Mouse (Mus musculus): ENCODE results near the gene Ralgapa1. TPM values are rescaled to one million over a fixed set of nuclear protein-coding genes. Genes with fewer than 3 reads are reported as not detected.

The Ralgapa1 gene
- 23.9 and 25.0 TPM in 2 replicates for polyA plus RNA-seq (2015; fragmentation: Nextera tagmentation; extraction: Ambion mirVana)

DNA sequence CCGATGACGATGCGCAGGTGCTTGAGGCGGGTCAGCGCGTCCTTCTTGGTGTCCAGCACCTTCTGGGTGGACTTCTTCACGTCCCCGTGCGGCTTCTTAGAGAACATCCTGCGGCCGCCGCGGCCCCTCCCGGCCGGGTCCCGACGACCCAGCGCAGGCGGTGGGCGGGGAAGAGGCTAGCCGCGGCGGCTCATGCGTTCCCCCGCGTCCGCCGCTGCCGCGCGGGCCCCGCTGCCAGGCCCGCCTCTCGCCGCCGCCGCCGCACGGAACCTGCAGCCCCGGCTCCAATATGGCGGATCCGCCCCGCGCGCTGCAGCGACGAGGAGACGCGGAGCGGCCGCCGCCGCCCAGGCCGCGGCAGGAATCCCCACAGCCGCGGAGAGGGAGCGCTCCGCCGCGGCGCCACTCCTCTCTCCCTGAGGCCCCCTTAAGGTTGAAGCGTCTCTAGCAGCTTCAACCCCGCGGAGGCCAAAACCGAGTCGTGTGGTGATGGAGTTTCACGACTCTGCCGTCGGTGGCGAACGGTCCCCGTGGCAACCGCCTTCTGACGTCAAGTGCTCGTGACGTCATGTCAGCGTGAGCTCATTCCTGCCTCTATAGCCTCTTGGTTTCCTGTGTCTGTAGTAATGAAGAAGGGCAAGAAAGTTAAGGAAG, at the start of gene Ralgapa1:
Ralgapa1 (minus strand) TSS at position 507 of the 654 bp plus-strand sequence.
- peak within 1 kb of the TSS; percentile 98 for H3K4me3 ChIP-seq

DNA sequence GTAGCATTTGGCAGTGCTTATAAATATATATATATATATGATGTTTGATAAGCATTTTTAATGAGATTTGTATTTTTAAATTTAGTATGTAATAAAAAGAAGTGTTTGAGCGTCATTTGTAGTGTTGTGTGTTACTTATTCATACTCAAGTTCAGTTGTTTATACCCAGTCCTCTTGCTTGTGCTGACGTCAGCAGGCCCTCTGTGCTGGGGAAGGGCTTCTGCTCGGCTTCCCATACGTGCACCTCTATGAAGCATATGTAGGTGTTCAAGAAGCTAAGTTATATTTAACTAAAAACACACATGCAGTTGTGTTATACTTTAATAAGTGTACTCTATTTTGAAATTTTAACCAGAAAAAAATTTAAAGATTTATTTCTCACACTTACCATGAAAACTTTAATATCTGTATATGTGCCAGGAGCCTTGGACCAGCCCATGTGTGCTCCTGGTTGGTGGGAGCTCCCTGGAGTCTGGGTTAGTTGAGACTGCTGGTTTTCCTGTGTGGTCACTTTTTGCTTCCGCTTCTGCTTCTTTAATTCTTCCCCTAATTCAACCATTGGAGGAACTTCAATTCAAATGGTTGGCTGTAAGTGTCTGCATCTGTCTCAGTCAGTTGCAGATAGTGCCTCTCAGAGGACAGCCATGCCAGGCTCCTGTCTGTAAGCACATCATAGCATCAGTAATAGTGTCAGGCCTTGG, 48.8 kb upstream of the Ralgapa1 start:
- Histone ChIP-seq H3K9me3 (0 out of 2 replicates have a peak, but pooled peaks cover 6% of the 10 kb centered on the region), H3K27ac (replicated peaks) (no peak overlapping the region), H3K4me2 (no peak overlapping the region), H3K9ac (no peak overlapping the region), H3K4me3 (no peak overlapping the region), H3K4me1 (replicated peaks) (no peaks in the 10 kb centered on the region), H3K27me3 (no peaks in the 10 kb centered on the region), H3K36me3 (peaks cover 56% of the 10 kb centered on the region)
- 97% methylated on average over 5 of the region's 5 CpGs for WGBS
- no peak for ATAC-seq (ENCODE audit: low FRiP score, low read depth)

More for the DNA sequence above, at the start of gene Ralgapa1:
- under 1% methylated on average over 77 of the region's 78 CpGs for WGBS
- Histone ChIP-seq H3K27me3 (no peaks in the 10 kb centered on the region), H3K36me3 (no peaks in the 10 kb centered on the region), H3K4me2 (peak within 1 kb of the TSS; percentile 81), H3K9me3 (no peaks in the 10 kb centered on the region), H3K27ac (replicated peaks) (peak within 1 kb of the TSS; percentile 90), H3K9ac (peak within 1 kb of the TSS; percentile 93), H3K4me1 (replicated peaks) (peaks cover 19% of the 10 kb centered on the region)
- peak; percentile 94 for ATAC-seq (ENCODE audit: low FRiP score, low read depth)

DNA sequence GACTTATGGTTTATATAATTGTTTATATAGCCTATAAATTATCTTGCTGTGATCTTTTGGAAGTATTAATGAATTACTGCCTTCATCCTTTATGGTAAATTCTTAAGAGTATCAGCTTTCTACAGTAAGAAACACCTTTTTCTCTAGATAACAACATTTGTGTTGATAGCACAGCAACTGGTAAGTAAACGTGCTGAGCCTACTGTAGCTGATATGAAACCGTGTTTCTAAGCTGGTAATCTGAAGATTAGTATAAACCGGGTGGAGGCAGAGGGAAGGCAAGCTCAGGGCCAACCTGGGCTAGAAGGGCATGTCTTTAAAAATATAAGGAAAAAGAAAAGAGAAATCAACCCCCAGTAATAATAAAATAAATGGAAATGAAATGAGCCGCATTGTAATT, 46.8 kb upstream of the Ralgapa1 start:
- 94% methylated on average over 4 of the region's 4 CpGs for WGBS
- Histone ChIP-seq H3K4me3 (no peak overlapping the region), H3K36me3 (peaks cover 65% of the 10 kb centered on the region), H3K4me2 (no peak overlapping the region), H3K9me3 (0 out of 2 replicates have a peak, but pooled peaks cover 6% of the 10 kb centered on the region), H3K27ac (replicated peaks) (no peak overlapping the region), H3K27me3 (no peaks in the 10 kb centered on the region), H3K9ac (no peak overlapping the region), H3K4me1 (replicated peaks) (no peaks in the 10 kb centered on the region)
- no peak for ATAC-seq (ENCODE audit: low FRiP score, low read depth)

DNA sequence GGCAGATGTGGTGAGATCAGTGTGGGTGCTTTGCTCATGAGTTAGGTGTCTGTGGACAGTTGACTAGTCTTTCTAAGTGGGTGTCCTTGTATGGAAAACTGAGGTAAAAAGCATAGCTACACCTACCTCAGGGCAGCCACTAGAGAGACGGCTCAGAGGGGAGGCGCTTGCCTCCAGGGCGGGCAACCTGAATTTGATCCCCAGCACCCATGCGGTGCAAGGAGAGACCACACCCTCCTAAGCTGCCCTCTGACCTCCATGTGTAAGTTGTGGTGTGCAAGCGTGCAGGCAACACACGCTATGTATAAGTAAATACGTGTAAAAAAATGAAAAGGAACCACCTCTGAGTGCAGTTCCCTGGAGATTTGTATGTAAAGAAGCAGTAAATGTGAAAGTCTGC, 39.7 kb upstream of the Ralgapa1 start:
- H3K36me3 ChIP-seq = peaks cover 64% of the 10 kb centered on the region
- H3K9ac ChIP-seq = no peak overlapping the region
- 92% methylated on average over 7 of the region's 7 CpGs for WGBS
- no peaks in the 10 kb centered on the region for H3K4me1 ChIP-seq (replicated peaks)
- H3K27me3 ChIP-seq = no peaks in the 10 kb centered on the region
- no peak overlapping the region for H3K4me3 ChIP-seq
- H3K4me2 ChIP-seq = no peak overlapping the region
- no peak for ATAC-seq (ENCODE audit: low FRiP score, low read depth)
- H3K27ac ChIP-seq (replicated peaks) = no peak overlapping the region
- peaks cover 8% of the 10 kb centered on the region; the same call in 1 of the 2 replicates for H3K9me3 ChIP-seq

DNA sequence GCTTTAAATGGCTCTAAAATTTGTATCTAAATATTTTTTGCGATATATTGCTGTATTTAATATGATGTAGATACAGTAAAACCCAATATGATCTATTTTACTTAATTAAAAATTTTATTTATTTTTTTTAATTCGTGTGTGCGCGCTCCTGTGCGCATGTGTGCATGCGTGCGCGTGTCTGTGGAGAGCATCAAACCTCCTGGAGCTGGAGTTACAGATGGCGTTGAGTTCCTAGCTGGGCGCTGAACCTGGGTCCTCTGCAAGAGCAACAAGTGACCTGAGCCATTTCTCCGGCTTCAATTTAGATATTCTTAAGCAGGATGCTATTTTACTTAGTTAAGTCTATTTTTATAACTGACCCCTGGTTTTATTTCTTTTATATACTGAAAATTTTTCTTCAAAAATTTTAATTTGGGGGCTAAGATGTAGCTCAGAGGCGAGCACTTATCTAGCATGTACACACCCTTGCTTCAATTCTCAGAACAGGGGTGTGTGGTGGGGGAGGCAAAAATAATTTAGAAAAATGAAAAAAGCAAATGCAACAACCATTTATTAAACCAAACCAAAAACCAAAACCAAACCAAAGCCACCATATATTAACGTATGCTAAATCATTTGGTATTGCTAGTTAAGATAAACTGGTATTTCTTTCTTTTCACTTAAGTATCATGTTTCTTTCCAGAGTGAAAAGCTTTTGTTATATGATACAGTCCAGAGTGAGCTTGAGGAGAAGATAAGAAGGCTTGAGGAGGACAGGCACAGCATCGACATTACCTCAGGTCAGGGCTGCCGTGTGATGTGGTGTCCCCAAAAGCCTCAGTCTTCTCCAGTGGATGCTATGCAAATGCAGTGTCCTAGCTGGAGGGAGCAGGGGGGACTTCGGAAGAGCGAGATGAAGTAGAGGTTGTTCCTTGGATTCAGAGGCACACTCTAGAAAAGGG, 38.7 kb upstream of the Ralgapa1 start:
- Histone ChIP-seq H3K4me2 (no peak overlapping the region), H3K4me3 (no peak overlapping the region), H3K27me3 (no peaks in the 10 kb centered on the region), H3K9ac (no peak overlapping the region), H3K27ac (replicated peaks) (no peak overlapping the region), H3K36me3 (peaks cover 65% of the 10 kb centered on the region), H3K9me3 (peaks cover 8% of the 10 kb centered on the region; the same call in 1 of the 2 replicates), H3K4me1 (replicated peaks) (no peaks in the 10 kb centered on the region)
- ATAC-seq (ENCODE audit: low FRiP score, low read depth) = no peak
- WGBS = 96% methylated on average over 17 of the region's 17 CpGs

DNA sequence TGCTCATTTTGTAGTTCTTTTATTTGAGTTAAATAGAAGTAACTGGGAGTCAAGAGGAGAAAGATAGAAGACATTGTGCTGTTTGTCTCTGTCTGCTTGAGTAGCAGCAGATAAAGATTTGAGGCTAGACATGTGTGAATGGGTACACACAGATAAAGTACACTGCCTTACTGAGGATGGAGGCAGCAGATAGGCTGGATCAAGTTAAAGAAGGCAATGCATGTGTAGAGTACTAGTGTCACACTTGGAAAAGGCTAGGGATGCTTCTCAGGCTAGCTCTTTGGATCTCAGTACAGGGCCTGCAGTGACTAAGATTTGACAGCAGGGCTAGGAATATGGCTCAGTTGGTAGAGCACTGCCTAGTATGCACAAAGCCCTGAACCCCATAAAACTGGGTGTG, 29.7 kb upstream of the Ralgapa1 start:
- ATAC-seq (ENCODE audit: low FRiP score, low read depth) = no peak
- H3K27me3 ChIP-seq = no peaks in the 10 kb centered on the region
- H3K4me1 ChIP-seq (replicated peaks) = no peaks in the 10 kb centered on the region
- no peak overlapping the region for H3K4me3 ChIP-seq
- no peak overlapping the region for H3K9ac ChIP-seq
- no peak overlapping the region for H3K27ac ChIP-seq (replicated peaks)
- no peak overlapping the region for H3K4me2 ChIP-seq
- H3K36me3 ChIP-seq = peaks cover 21% of the 10 kb centered on the region
- H3K9me3 ChIP-seq = no peaks in the 10 kb centered on the region

DNA sequence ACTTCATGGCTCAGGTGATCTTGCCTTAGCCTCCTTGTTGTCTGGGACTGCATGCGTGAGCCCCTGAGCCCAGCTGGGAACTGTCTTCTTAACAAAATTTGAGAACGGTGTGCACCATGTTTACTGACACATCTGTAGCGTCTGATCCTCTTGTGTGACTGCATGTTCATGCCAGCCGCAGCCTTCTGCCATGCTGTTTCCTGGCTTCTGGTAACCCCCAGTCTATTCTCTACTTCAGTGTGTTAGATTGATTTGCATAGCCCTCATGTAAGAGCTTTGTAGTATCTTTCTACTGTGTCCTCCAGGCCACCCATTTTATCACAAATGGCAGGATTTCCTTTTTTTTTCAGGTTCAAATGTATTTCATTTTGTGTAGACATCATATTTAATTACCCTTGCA, 26.9 kb upstream of the Ralgapa1 start:
- H3K27ac ChIP-seq (replicated peaks) = no peak overlapping the region
- whole genome bisulfite sequencing = 94% methylated on average over 4 of the region's 4 CpGs

DNA sequence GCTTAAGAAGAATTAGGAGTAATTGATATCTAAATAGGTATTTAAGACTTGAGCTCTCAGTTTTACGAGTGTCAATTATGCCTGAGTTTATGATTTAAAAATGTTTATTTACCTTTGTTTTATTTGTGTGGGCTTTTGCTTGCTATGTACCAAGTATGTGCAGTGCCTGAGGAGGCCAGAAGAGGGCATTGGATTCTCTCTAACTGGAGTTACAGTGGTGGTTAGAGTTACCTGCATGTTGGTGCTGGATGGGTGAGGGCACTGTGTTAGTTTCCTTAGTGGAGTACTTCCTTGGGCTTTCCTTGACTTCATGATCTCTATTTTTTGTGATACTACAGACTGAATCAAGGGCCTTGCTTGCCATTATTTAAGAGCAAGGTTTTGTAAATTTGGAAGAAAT, 25.8 kb upstream of the Ralgapa1 start:
- Histone ChIP-seq H3K4me2 (no peak overlapping the region), H3K9me3 (no peaks in the 10 kb centered on the region), H3K36me3 (peaks cover 36% of the 10 kb centered on the region), H3K27ac (replicated peaks) (no peak overlapping the region), H3K9ac (no peak overlapping the region), H3K4me1 (replicated peaks) (no peaks in the 10 kb centered on the region), H3K4me3 (no peak overlapping the region), H3K27me3 (no peaks in the 10 kb centered on the region)
- 81% methylated on average over 1 of the region's 1 CpGs for WGBS
- ATAC-seq (ENCODE audit: low FRiP score, low read depth) = no peak

More for the DNA sequence above, 26.9 kb upstream of the Ralgapa1 start:
- ATAC-seq (ENCODE audit: low FRiP score, low read depth) = no peak
- Histone ChIP-seq H3K4me3 (no peak overlapping the region), H3K4me1 (replicated peaks) (no peaks in the 10 kb centered on the region), H3K9me3 (no peaks in the 10 kb centered on the region), H3K4me2 (no peak overlapping the region), H3K36me3 (peaks cover 28% of the 10 kb centered on the region), H3K27me3 (no peaks in the 10 kb centered on the region), H3K9ac (no peak overlapping the region)

DNA sequence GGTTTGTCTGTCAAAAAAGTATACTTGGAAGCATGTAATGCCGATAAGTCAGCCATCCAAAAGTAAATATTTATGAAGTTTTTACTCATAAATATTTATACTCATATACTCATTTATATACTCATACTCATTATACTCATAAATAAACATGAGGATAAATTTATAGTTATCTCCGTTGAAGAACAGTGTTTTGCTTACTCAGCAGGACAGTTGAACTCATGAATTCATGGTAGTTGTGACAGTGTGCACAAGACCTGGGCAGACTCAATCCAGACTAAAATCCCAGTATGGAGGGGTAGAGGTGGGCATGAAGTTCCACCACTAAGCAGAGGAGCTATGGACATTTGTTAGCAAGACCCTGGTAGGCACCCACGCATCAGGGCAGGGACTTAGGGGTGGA, 16.5 kb upstream of the Ralgapa1 start:
- H3K9me3 ChIP-seq = no peaks in the 10 kb centered on the region
- WGBS = 64% methylated on average over 3 of the region's 3 CpGs
- peaks cover 14% of the 10 kb centered on the region for H3K4me1 ChIP-seq (replicated peaks)
- peak overlapping the region; percentile 66 for H3K4me3 ChIP-seq
- H3K9ac ChIP-seq = no peak overlapping the region
- H3K27ac ChIP-seq (replicated peaks) = no peak overlapping the region
- no peaks in the 10 kb centered on the region for H3K27me3 ChIP-seq
- peak overlapping the region; percentile 68 for H3K4me2 ChIP-seq
- peaks cover 12% of the 10 kb centered on the region for H3K36me3 ChIP-seq
- ATAC-seq (ENCODE audit: low FRiP score, low read depth) = no peak

DNA sequence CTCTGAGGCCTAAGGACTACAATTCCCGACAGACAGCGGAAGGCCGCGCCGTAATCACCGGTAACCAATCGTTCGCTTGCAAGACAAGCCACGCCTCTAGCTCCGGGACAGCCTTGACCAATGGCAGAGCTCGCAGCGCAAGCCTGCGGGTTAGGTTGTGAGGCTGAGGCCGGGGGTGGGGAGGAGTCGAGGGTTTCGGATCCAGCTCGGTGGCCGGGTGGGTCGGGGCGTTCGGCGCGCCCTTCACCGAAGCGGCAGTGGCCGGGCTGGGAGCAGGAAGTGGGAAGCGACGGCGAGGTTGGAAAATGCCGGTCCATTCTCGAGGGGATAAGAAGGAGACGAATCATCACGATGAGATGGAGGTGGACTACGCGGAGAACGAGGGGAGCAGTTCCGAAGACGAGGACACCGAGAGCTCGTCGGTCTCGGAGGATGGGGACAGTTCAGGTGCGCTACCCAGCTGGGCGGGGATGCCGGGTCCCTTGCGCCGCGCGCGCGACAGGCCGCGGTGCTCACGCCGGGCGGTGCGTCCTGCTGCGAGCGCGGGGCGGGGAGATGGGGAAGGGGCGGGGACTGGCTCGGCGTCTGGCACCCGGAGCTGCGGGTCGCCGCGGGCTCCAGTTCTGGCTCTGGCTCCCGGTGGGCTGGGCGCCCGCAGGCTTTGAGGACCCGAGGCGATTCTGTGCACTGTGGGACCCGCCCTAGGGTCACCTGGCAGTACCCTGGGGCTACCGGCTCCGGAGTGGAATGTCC, 15.4 kb upstream of the Ralgapa1 start, which contains the start of gene Brms1l:
Brms1l (plus strand) TSS at position 126 of the 753 bp plus-strand sequence.
- peak within 1 kb of the TSS; percentile 66 for H3K4me3 ChIP-seq
- no peaks in the 10 kb centered on the region for H3K9me3 ChIP-seq
- peak within 1 kb of the TSS; percentile 72 for H3K9ac ChIP-seq
- peak within 1 kb of the TSS; percentile 68 for H3K4me2 ChIP-seq
- peaks cover 1% of the 10 kb centered on the region; the same call in 1 of the 2 replicates for H3K36me3 ChIP-seq
- ATAC-seq (ENCODE audit: low FRiP score, low read depth) = peak; percentile 99
- peaks cover 14% of the 10 kb centered on the region for H3K4me1 ChIP-seq (replicated peaks)
- H3K27me3 ChIP-seq = no peaks in the 10 kb centered on the region
- WGBS = under 1% methylated on average over 65 of the region's 77 CpGs
- peak within 1 kb of the TSS; percentile 88 for H3K27ac ChIP-seq (replicated peaks)

DNA sequence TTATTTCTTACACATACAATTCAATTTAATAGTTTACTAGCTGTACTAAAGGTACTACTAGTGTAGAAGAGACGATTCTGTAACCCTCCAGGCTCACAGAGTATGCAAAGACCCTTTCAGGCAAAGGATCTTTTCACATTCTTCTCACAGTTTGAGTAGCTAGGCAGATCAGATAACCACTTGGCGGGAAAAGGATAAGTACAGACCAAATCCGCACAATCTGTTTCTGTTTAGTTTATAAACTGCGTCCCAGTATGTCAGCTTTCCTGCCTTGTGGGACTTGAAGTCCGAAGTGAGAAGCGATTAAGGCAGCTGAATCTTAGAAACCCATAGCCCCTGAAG, 14.9 kb upstream of the Ralgapa1 start:
- WGBS = under 1% methylated on average over 6 of the region's 6 CpGs
- H3K27ac ChIP-seq (replicated peaks) = peak overlapping the region; percentile 81
- no peaks in the 10 kb centered on the region for H3K9me3 ChIP-seq
- H3K4me3 ChIP-seq = peak overlapping the region; percentile 66
- H3K4me1 ChIP-seq (replicated peaks) = peaks cover 14% of the 10 kb centered on the region
- ATAC-seq (ENCODE audit: low FRiP score, low read depth) = no peak
- peak overlapping the region; percentile 42 for H3K9ac ChIP-seq
- H3K36me3 ChIP-seq = no peaks in the 10 kb centered on the region
- H3K4me2 ChIP-seq = peak overlapping the region; percentile 59
- no peaks in the 10 kb centered on the region for H3K27me3 ChIP-seq

All from hindbrain, embryonic 15.5 days (tissue).